Mouse (Mus musculus): ENCODE measurements around the gene Plscr3.

GRCm38 (mm10) chr11:69899870-69900269, 53.7 kb downstream of the Plscr3 start:
- TF ChIP-seq CTCF (IDR thresholded peaks at IDR 0.05; ENCODE audit: borderline replicate concordance, control insufficient read depth, extremely low read depth, insufficient read depth, low read length, poor library complexity) (no peak), POLR2A (IDR thresholded peaks at IDR 0.05; ENCODE audit: control insufficient read depth, extremely low read depth, insufficient read depth, low read length, poor library complexity) (no peak)

Data from thymus, adult 2 months (tissue).